Mouse (Mus musculus) layer of hippocampus, postnatal 10 days (tissue): ENCODE measurements around the gene Acbd6. TPM values are rescaled to one million over a fixed set of nuclear protein-coding genes. Genes with fewer than 3 reads are reported as not detected.

ENCODE experiments used
- DNase-seq, 2 experiments: peaks; one replicate each; pipeline ENCODE4 v3.0.0; 2021; ENCODE audit warnings: low spot score in 2 of 2
- long read RNA-seq: library from polyadenylated mRNA; stranded (forward); transcript quantifications from one replicate; pipeline ENCODE4 v2.0.0, GENCODE M21; 2023
- total RNA-seq, 2 experiments: library from RNA; stranded (reverse); gene quantifications; 2 replicates each; pipeline ENCODE4 v1.2.3; 2021

Gene Acbd6
- 100 to 1,000 TPM; 112 to 121 TPM for total RNA-seq
- long read RNA-seq, full-length matches to known transcripts: 57 of 60 reads
- long read RNA-seq, partial matches to known transcripts: 1 of 60 reads
- long read RNA-seq, other reads (novel, unspliced or antisense): 2 of 60 reads

- DNase-seq: peak; percentile 77 to 87
These were observed at the start of gene Acbd6 for GRCm38 (mm10) chr1:155558012-155558842. TSS of gene Acbd6 (plus strand) at chr1:155558120.

DNA sequence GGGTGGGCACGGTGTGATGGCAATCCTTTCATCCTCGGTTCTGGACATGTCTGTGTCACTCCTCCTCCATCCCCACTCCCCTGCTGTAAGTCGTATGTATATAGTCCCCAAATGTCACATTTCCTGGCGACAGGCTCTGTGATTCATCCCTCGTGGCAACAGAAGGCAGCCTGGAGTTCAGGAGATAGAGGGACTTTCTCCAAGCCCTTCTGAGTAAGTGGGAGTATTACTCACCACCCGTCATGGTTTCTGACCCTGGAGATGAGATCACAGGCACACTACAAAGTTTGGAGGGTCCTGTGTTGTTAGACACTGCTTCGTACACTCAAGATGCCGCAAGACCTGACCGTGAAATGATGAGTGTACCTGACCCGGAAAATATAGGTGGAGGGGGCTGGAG is 47.7 kb upstream of the Acbd6 start:
- no peak for DNase-seq

DNA sequence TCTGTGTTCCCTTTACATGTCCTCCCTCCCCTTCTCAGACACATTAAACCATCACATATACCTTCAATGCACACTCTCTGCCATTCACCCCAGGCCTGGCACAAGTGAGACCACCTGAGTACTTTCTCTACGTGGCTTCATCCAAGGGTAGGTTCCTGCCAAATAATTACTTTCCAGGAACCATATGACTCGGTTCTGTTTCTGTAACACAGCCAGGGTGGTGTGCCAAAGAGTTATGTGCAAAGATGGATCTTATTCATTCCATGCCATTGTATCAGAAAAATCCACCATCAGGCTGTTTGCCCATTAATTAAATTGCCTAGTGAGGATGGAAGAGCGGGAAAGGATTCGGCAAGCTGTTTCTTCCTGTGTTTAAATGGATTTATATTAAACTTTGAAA is 42.1 kb upstream of the Acbd6 start:
- no peak for DNase-seq

GRCm38 (mm10) chr1:155516594-155516993 is 41.3 kb upstream of the Acbd6 start:
- peak; percentile 82 for DNase-seq

- no peak for DNase-seq
These were observed 40.9 kb upstream of the Acbd6 start for GRCm38 (mm10) chr1:155517060-155517459.

DNA sequence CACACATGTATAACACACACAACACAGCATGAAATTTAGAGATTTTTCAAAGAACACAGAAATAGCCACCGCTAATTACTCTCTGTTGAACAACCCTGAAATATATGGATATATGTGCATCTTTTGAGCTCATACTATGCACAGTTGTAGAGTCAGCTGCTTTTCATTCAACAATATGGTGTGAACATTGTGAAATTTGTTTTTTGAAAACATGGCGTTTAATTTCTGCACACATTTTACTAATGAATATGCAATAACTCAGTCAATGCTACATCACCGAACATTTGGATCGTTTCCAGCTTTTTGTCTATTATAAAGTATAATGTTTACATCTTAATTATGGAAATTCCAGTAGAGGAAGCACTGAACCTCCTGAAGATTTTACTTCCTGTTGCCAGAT is 37.6 kb upstream of the Acbd6 start:
- no peak for DNase-seq

DNA sequence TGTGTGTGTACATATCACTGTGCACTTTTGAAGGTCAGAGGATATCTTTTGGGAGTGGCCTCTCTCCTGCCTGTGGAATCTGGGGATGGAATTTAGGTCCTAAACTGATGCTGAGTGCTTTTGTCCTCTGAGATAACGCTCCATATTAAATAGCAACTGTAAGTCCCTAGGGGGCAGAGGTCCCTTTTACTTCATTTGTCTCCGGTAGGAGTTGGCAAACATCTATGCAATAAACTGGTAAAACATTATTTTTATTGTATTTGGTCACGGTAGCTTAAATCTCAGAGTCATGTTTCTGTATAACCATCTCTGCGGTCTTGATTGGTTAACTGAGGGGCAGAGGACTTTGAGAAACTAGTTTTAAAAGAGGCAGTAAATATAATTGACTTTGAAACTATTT is 35.4 kb upstream of the Acbd6 start:
- DNase-seq: no peak

DNA sequence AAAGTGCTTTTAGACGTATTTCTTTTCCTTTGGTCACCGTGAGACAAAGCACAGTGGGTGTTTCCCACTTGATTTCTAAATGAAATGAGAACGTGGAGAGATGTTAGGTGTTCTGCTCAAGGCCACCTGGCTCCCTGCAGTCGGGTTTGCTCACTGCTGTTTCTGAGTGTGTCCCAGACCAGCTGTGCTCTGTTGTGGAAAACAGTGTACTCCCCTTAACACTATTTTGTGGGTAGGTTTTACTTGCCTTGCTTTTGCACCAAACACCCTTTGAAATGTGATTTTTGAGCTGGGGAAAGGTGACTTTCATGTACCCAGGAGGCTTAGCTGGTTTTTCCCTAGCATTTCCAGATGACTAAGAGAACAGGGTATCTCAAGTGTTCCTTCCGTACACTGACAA is 31.7 kb upstream of the Acbd6 start:
- DNase-seq: no peak

- no peak for DNase-seq
These were observed 30.7 kb upstream of the Acbd6 start for GRCm38 (mm10) chr1:155527027-155527786.

GRCm38 (mm10) chr1:155527787-155528158 is 30.1 kb upstream of the Acbd6 start:
- no peak for DNase-seq

GRCm38 (mm10) chr1:155528405-155529119 is 29.4 kb upstream of the Acbd6 start:
- DNase-seq: no peak

DNA sequence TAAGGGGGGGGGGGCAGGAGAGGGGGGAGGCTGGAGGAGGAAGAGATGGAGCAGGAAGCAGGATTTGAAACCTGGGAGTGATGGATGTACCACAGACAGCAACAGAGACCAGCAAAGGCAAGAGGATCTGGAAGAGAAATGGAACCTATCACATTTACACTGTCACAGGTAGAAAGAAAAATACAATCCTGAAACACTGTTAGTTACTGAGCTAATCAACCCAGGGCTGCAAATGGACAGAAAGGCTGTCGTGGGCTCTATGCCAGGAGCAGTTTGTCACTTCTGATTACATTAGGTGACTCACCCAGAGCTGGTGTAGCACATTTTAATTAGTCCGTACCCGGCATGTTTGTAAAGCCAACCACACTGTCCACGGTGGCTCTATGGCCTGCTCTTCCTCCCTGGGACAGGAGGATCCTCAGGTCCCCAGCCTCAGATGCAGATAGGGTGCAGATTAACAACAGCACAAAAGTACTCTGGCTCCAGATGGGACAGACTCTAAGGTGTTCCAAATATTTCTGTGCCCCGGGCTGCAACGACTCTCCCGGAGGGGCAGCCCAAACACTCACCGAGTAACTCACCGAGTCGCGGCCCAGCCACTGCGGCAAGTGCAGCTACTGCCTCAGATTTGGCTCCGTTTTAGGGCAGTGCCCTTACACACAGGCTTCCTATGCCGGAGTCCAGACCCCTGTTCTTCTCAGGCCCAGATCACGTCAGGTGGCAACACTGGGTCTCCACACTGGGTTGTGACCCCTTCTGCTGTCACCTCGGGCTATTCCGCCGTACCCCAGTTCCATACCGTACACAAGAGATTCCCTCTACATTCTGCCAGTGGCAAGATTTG is 28.6 kb upstream of the Acbd6 start:
- DNase-seq: no peak

GRCm38 (mm10) chr1:155530561-155531457 is 27.1 kb upstream of the Acbd6 start:
- DNase-seq: no peak

- DNase-seq: no peak
These were observed 25.5 kb upstream of the Acbd6 start for GRCm38 (mm10) chr1:155532396-155532795.

DNA sequence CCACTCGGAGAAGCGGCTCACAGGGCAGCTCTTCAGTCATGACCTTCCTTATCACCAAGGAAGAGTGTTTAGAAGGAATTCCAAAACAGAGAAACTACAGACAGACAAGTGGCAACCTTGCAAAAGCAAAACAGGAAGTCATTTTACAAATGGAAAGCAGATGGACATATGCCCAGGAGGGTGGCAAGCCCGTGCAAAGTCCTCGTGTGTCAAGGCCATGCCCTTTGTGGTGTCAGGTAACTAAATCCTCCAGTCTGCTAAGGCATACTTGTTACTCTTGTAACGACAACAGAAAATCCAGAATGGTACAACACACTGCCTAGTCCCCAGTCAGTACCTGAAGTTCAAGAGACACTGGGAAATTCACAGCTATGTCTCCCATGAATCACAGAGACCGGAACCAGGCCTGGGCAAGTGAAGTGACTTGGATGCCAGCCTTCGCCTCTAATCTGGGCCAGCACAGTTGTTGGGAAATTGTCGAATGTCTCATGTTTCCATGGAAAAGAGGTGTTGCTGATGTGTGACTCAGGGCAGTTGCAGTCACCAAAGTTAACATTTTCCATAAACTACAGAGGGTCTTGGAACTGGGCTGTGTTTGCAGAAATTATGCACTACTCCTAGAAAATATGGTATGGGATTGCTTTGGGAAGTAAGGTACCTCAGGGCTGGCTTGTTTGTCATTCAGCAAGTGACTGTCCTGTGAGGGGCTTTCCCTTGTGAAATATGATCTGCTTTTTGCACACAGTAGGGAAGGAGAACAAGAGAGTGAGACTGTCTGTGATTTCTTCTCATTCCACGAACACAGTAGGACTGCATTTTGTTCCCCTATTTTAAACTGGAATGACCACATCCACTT is 24.9 kb upstream of the Acbd6 start:
- DNase-seq: no peak

DNA sequence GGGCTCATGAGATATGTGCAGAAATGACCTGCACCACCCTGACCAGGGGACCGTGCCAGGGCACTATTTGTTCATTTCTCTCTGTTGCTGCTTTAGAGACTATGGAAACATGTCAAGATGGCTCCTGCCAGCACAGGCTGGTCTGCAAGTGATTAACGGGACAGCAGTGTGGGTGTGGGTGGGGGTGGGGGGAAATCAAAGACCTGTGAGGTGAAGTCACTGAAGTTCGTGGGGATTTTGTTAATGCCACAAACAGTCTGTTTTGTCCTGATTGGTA is 24.3 kb upstream of the Acbd6 start:
- DNase-seq: no peak

DNA sequence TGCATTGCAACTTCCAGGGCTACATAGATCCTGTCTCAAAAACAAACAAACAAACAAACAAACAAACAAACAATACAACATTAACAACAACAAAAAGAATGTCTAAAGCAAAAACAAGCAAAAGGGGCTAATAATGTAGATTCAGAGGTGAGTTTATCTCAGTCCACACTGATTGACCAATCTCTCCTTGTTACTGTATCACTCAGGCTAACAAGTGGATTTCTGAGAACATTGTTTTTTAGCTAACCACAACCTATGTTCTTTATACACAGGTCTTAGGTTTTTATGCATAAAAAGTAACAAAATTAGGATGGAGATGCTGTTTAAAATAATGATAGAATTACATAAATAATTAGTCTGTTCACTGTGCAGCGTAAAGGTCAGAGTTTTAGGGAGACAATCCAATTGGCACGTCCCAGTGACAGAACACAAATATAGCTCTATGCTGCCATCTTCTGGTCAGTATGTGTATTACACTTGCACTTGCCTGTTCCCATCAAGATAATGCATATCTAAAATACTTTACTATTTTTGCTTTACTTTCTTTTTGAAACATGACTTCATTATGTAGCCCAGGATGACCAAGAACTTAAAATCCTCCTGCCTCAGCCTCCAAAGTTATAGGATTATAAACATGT is 20.8 kb upstream of the Acbd6 start:
- peak; percentile 53 to 62 for DNase-seq

DNA sequence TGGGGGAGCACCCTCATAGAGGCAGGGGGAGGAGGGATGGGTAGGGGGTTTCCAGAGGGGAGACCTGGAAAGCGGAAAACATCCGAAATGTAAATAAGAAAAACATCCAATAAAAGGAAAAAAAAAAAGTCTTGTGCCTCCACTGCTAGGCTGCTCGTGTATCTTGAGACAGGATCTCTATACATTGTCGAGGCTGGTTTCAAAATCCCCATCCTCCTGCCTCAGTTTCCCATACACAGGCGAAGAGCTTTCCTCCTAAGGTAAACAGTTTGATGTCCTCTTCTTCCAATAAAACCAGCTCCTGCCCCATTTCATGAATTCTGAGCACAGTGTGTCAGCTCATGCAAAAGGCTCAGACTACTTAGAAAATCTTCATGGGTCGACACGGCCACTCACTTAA is 19.9 kb upstream of the Acbd6 start:
- no peak for DNase-seq

DNA sequence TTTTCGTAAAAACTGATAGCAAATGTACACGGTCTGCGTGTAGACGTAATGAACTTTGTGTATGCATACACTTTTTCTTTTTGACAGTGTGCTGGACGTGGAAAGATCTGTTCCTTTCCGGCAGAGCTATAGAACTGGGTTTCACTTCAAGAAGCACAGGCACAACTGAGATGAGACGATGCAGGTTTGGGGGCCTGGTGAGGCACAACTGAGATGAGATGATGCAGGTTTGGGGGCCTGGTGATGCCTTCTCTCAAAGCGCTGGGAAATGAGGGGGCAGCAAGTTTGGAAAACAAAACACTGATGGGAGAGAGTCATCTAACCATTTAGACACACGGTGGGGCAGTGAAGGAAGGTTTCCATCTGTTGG is 293 bp upstream of the Acbd6 start:
- no peak for DNase-seq
